Mouse (Mus musculus) liver, postnatal 0 days (tissue): ENCODE data around the gene Ptpre. TPM values are rescaled to one million over a fixed set of nuclear protein-coding genes. Genes with fewer than 3 reads are reported as not detected.
"Not testable (repeated sequence)": the region's sequence is repeated elsewhere in the genome, so short reads cannot be mapped to it uniquely, and the experiment has no call there.

Source experiments
- ATAC-seq: fragments of 200-750 bp; cut with Nextera tagmentation; 2 replicates; pipeline ENCODE4 v1.8.0; 2017; ENCODE audit warnings: mild to moderate bottlenecking, moderate library complexity
- DNase-seq: peaks from one replicate; pipeline ENCODE4 v3.0.0-alpha.2; 2016
- H3K27ac ChIP-seq: fragments of 300-500 bp; sonication (generic); 2 replicates; pipeline ENCODE4 v1.5.1; 2014; ENCODE audit warnings: antibody characterized with exemption, moderate library complexity, mild to moderate bottlenecking, low read depth
- H3K27me3 ChIP-seq: fragments of 300-500 bp; sonication (generic); 2 replicates; pipeline ENCODE4 v1.6.1; 2014; ENCODE audit warnings: low read length, control low read depth, mixed read lengths; ENCODE audit not compliant: insufficient read depth
- H3K36me3 ChIP-seq: fragments of 300-500 bp; sonication (generic); replicated peaks from 2 replicates; pipeline ENCODE4 v1.6.1; 2014; ENCODE audit warnings: mild to moderate bottlenecking, control low read depth, low read length, moderate library complexity, mixed read lengths; ENCODE audit not compliant: insufficient read depth
- H3K4me1 ChIP-seq: fragments of 300-500 bp; sonication (generic); 2 replicates; pipeline ENCODE4 v1.6.1; 2014; ENCODE audit warnings: antibody characterized with exemption, mild to moderate bottlenecking, control low read depth; ENCODE audit not compliant: insufficient read depth
- H3K4me2 ChIP-seq: fragments of 300-500 bp; sonication (generic); 2 replicates; pipeline ENCODE4 v1.6.1; 2014; ENCODE audit warnings: low read depth, mild to moderate bottlenecking, low read length, moderate library complexity, mixed read lengths
- H3K4me3 ChIP-seq: fragments of 300-500 bp; sonication (generic); 2 replicates; pipeline ENCODE4 v1.5.1; 2014; ENCODE audit warnings: low read depth, low read length
- H3K9ac ChIP-seq: fragments of 300-500 bp; sonication (generic); replicated peaks from 2 replicates; pipeline ENCODE4 v1.6.1; 2014; ENCODE audit warnings: mild to moderate bottlenecking, moderate library complexity
- H3K9me3 ChIP-seq: fragments of 300-500 bp; sonication (generic); 2 replicates; pipeline ENCODE4 v1.6.1; 2016; ENCODE audit warnings: mild to moderate bottlenecking, control low read depth, low read length, mixed read lengths
- CTCF ChIP-seq: sonication (generic); IDR thresholded peaks from 2 replicates; pipeline ENCODE4 v1.5.1; 2016; ENCODE audit warnings: antibody characterized with exemption, low read depth
- EP300 ChIP-seq: IDR thresholded peaks from 2 replicates; pipeline ENCODE4 v1.6.1; 2016; ENCODE audit warnings: antibody characterized with exemption, low read depth, mild to moderate bottlenecking
- WGBS: fragments of 180-500 bp; shearing (Covaris S2); extraction: QIAGEN DNeasy Blood & Tissue Kit; methylation state at CpG from one replicate; pipeline ENCODE4 v1.1.7; 2014; ENCODE audit not compliant: insufficient replicate concordance; 5-methylcytosine and 5-hydroxymethylcytosine counted together
- polyA plus RNA-seq: library from polyadenylated mRNA; unstranded; fragments of >200 nt; fragmentation: Nextera tagmentation; extraction: Ambion mirVana; gene quantifications from 2 replicates; pipeline ENCODE4 v1.2.1, GENCODE M21; 2015

The Ptpre gene
- polyA plus RNA-seq, 1 experiment from 2014 or later: 3.9 TPM

DNA sequence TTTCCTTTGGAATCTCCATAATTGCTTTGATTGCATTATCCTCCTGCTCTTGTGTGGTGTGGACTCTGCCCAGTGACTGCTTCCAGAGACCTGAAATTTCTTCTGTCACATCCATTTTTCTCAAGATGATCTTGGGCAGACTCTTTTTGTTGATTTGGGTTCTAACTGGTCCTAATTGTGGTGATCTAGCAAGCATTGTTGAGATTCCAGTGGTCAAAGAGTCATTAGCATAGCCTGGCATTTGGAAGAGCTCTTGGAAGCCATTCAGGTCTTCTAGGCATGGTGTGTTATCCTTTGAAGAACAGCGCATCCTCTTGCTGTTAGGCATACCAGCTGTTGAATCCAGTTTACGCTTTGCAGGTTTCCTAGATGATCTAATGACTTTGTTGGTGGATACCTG, 161.1 kb downstream of the Ptpre start:
- Histone ChIP-seq H3K27ac (no peak overlapping the region), H3K4me3 (no peak overlapping the region), H3K4me1 (no peaks in the 10 kb centered on the region), H3K9ac (no peak overlapping the region), H3K9me3 (no peaks in the 10 kb centered on the region), H3K27me3 (no peaks in the 10 kb centered on the region), H3K4me2 (no peak overlapping the region), H3K36me3 (peaks cover 84% of the 10 kb centered on the region)
- ATAC-seq: no peak
- whole genome bisulfite sequencing: 97% methylated on average over 2 of the region's 2 CpGs
- DNase-seq: no peak
- TF ChIP-seq EP300 (no peak), CTCF (no peak)

DNA sequence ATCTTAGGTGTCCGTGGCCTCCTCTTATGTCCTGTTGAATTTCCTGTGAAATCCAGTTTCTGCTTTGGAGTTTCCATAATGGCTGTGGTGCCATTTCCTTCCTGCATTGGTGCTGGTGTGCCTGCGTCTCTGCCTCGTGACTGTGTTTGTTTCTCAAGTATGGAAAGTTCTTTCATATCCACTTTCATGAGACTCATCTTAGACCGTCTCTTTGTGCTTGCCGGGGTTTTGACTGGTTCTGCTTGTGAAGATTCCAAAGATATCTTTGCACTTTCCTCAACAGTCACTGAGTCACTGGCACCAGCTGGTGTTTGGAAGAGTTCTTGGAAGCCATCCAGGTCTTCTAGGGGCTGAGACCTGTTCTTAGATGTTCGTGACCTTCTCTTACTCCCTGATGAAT, 162.1 kb downstream of the Ptpre start:
- H3K4me2 ChIP-seq, H3K27me3 ChIP-seq, H3K27ac ChIP-seq, H3K4me3 ChIP-seq, H3K9me3 ChIP-seq, DNase-seq, H3K9ac ChIP-seq, H3K4me1 ChIP-seq, ATAC-seq: not testable (repeated sequence)
- peaks cover 85% of the 10 kb centered on the region for H3K36me3 ChIP-seq
- WGBS: 89% methylated on average over 6 of the region's 6 CpGs

DNA sequence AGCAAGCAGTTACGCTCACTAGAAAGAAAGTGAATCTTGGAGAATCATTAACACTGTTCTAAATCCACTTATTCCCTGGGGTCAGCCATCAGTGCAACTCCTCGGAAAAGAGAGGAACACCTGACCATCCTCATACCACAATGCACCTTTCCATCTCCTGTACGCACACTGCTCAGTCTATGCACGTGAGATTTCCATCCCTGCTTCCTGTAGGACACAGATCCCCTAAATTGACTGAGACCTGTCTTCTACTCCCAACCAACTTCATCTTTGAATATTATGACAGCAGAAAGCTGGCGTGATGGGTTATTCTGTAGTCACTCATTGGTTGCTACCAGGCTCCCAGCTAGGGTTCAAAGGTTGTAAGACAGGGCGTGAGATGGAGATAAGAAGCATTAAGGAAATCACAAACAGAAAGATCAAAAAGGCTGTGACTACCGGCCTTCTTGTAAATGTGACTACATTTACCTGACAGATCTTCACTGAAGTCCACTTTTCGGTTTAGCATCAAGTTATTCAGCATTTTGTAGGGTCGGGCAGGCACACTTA, 166.4 kb downstream of the Ptpre start:
- no peak overlapping the region for H3K27ac ChIP-seq
- no peaks in the 10 kb centered on the region for H3K9me3 ChIP-seq
- peaks cover 91% of the 10 kb centered on the region for H3K36me3 ChIP-seq
- DNase-seq: no peak
- TF ChIP-seq CTCF: no peak
- TF ChIP-seq EP300: no peak
- H3K27me3 ChIP-seq: no peaks in the 10 kb centered on the region
- ATAC-seq: no peak
- 82% methylated on average over 9 of the region's 9 CpGs for WGBS
- H3K4me3 ChIP-seq: no peak overlapping the region
- H3K4me2 ChIP-seq: peak overlapping the region; percentile 54
- H3K4me1 ChIP-seq: peaks cover 16% of the 10 kb centered on the region
- H3K9ac ChIP-seq: no peak overlapping the region

DNA sequence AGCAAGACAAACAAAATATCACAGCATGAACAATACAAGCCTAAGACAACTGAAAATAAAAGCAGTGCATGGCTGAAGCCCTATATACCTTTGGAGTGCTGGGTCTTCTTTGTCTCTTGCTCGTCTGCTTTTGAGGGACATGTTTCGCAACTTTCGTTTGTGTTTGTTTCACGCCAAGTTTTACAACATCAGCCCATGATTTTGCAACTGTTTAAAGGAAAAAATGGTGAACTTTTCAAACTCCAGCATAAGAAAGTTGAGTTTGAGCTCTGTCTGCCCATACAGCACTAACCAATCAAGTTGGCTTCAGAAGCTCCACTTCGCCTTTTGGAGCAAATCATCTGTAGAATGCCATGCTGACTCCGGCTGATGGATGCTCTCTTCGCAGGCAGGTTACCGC, 167.0 kb downstream of the Ptpre start:
- ATAC-seq (peak; percentile 47; the same call in 1 of the 2 replicates), DNase-seq (no peak)
- no peak overlapping the region for H3K4me3 ChIP-seq

DNA sequence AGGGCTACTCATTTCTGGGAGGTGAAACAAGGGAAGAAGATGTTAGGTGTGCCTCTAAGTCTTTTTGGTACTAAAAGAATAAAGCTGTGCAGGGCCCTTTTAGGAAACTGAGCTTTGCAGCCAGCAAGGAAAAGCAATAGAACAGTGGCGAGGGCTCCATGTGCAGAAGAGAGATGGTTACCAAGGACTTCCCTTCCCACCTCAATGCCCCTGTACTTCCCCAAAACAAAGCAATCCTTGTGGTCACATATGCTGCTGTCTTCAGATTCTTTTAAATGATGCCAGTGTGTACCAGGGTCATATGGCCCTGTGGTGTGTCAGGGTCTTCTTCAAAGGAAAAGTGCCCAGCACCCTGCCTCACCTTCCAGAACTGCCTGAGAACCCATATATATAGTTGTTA, 167.8 kb downstream of the Ptpre start:
- Histone ChIP-seq H3K4me1 (peaks cover 16% of the 10 kb centered on the region), H3K9ac (no peak overlapping the region), H3K9me3 (no peaks in the 10 kb centered on the region), H3K36me3 (peaks cover 95% of the 10 kb centered on the region), H3K27ac (no peak overlapping the region), H3K4me2 (no peak overlapping the region), H3K4me3 (no peak overlapping the region), H3K27me3 (no peaks in the 10 kb centered on the region)
- 85% methylated on average over 1 of the region's 1 CpGs for WGBS
- TF ChIP-seq CTCF: no peak
- ATAC-seq (0 out of 2 replicates have a peak, but pooled peaks have one; percentile 2), DNase-seq (no peak)

More for the DNA sequence above, 167.0 kb downstream of the Ptpre start:
- Histone ChIP-seq H3K27ac (peak overlapping the region; percentile 11; the same call in 1 of the 2 replicates), H3K36me3 (peaks cover 94% of the 10 kb centered on the region), H3K27me3 (no peaks in the 10 kb centered on the region), H3K9me3 (no peaks in the 10 kb centered on the region), H3K9ac (no peak overlapping the region), H3K4me2 (peak overlapping the region; percentile 54), H3K4me1 (peaks cover 16% of the 10 kb centered on the region)
- 78% methylated on average over 8 of the region's 8 CpGs for WGBS
- TF ChIP-seq EP300: no peak
- TF ChIP-seq CTCF: no peak

DNA sequence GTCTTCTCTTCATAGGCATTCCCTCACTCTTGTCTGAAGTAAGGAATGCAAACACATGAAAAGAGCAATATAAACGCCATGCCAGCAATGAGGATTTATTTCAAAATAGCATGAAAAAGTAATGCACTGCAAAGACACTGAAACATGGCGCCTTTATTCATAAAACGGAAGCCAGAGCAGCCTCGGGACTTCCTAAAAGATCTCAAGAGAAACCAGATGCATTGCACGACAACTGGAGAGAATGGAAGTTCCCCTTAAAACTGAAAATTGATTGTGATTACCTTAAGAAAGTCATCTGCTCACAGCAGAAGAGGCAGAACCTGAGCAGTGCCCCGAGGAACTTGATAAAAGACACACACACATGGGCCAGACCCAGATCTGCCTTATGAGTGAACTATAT, 168.5 kb downstream of the Ptpre start:
- no peaks in the 10 kb centered on the region for H3K27me3 ChIP-seq
- H3K4me1 ChIP-seq: peaks cover 20% of the 10 kb centered on the region
- DNase-seq: no peak
- H3K9me3 ChIP-seq: no peaks in the 10 kb centered on the region
- H3K9ac ChIP-seq: no peak overlapping the region
- H3K4me2 ChIP-seq: no peak overlapping the region
- WGBS: 82% methylated on average over 6 of the region's 6 CpGs
- no peak for ATAC-seq
- H3K36me3 ChIP-seq: peaks cover 95% of the 10 kb centered on the region
- no peak for TF ChIP-seq EP300
- no peak for TF ChIP-seq CTCF
- no peak overlapping the region for H3K4me3 ChIP-seq
- H3K27ac ChIP-seq: no peak overlapping the region

DNA sequence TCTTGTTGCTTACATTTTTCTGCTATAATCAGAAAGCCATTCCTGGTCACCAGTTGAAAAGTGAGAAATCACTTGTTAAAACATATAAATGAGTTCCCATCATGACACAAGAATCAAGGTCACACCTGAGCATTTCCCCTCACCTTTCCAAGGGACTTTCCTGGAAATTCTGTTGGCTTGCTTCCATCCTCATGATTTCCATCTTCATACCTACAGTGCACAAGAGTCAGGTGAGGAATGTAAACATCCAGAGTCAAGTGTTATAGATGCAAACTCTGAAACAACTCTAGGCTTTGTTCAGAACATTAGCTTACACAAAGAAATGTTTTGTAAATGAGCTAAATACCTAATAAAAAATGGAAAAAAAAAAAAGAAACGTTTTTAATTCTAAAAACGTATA, 173.4 kb downstream of the Ptpre start:
- H3K36me3 ChIP-seq: peaks cover 68% of the 10 kb centered on the region
- no peak overlapping the region for H3K4me2 ChIP-seq
- DNase-seq (no peak), ATAC-seq (no peak)
- H3K9ac ChIP-seq: no peak overlapping the region
- 72% methylated on average over 2 of the region's 2 CpGs for WGBS
- no peak overlapping the region for H3K4me3 ChIP-seq
- H3K27me3 ChIP-seq: no peaks in the 10 kb centered on the region
- no peak overlapping the region for H3K27ac ChIP-seq
- H3K9me3 ChIP-seq: no peaks in the 10 kb centered on the region
- TF ChIP-seq EP300 (no peak), CTCF (no peak)
- H3K4me1 ChIP-seq: peaks cover 9% of the 10 kb centered on the region; the same call in 1 of the 2 replicates
